Mouse (Mus musculus) embryonic facial prominence, embryonic 13.5 days (tissue): ENCODE results near the gene Tshz2. TPM values are rescaled to one million over a fixed set of nuclear protein-coding genes. Genes with fewer than 3 reads are reported as not detected.

Source experiments
- ATAC-seq: fragments of 200-750 bp; cut with Nextera tagmentation; 2 replicates; pipeline ENCODE4 v1.8.0; 2017; ENCODE audit warnings: low read depth; ENCODE audit not compliant: insufficient number of reproducible peaks, insufficient read depth, low FRiP score, low TSS enrichment
- H3K27ac ChIP-seq: fragments of 300-500 bp; sonication (generic); 2 replicates; pipeline ENCODE4 v1.5.1; 2015; ENCODE audit warnings: moderate library complexity, mild to moderate bottlenecking, inconsistent platforms
- H3K27me3 ChIP-seq: fragments of 300-500 bp; sonication (generic); 2 replicates; pipeline ENCODE4 v1.6.1; 2015; ENCODE audit warnings: mild to moderate bottlenecking, inconsistent platforms
- H3K36me3 ChIP-seq: fragments of 300-500 bp; sonication (generic); 2 replicates; pipeline ENCODE4 v1.6.1; 2015; ENCODE audit warnings: mild to moderate bottlenecking, inconsistent platforms
- H3K4me1 ChIP-seq: fragments of 300-500 bp; sonication (generic); 2 replicates; pipeline ENCODE4 v1.6.1; 2015; ENCODE audit warnings: inconsistent platforms
- H3K4me2 ChIP-seq: fragments of 300-500 bp; sonication (generic); 2 replicates; pipeline ENCODE4 v1.6.1; 2015; ENCODE audit warnings: moderate library complexity, mild to moderate bottlenecking, inconsistent platforms
- H3K4me3 ChIP-seq: fragments of 300-500 bp; sonication (generic); 2 replicates; pipeline ENCODE4 v1.5.1; 2015; ENCODE audit warnings: mild to moderate bottlenecking, inconsistent platforms
- H3K9ac ChIP-seq: fragments of 300-500 bp; sonication (generic); 2 replicates; pipeline ENCODE4 v1.6.1; 2015; ENCODE audit warnings: mild to moderate bottlenecking, inconsistent platforms
- H3K9me3 ChIP-seq: fragments of 300-500 bp; sonication (generic); 2 replicates; pipeline ENCODE4 v1.6.1; 2016; ENCODE audit warnings: inconsistent platforms
- WGBS: fragments of 180-500 bp; shearing (Covaris S2); methylation state at CpG from one replicate; pipeline ENCODE4 v1.1.7; 2015; ENCODE audit warnings: mixed read lengths; 5-methylcytosine and 5-hydroxymethylcytosine counted together
- polyA plus RNA-seq: library from polyadenylated mRNA; unstranded; fragments of >200 nt; fragmentation: Nextera tagmentation; extraction: Ambion mirVana; gene quantifications from 2 replicates; pipeline ENCODE4 v1.2.1, GENCODE M21; 2015

The Tshz2 gene
- polyA plus RNA-seq, 1 experiment from 2014 or later = 10.2 TPM

- Histone ChIP-seq H3K4me3 (no peak overlapping the region), H3K4me2 (no peak overlapping the region), H3K9ac (no peak overlapping the region), H3K4me1 (peaks cover 5% of the 10 kb centered on the region), H3K27ac (no peak overlapping the region), H3K9me3 (no peaks in the 10 kb centered on the region; the same call in 1 of the 2 replicates), H3K36me3 (no peaks in the 10 kb centered on the region), H3K27me3 (0 out of 2 replicates have a peak, but pooled peaks cover 3% of the 10 kb centered on the region)
- WGBS = 88% methylated on average over 9 of the region's 9 CpGs
- ATAC-seq = no peak
Observed at GRCm38 (mm10) chr2:169821021-169821441, 188.2 kb downstream of the Tshz2 start.

- no peak for ATAC-seq
- 76% methylated on average over 12 of the region's 12 CpGs for WGBS
- H3K4me2 ChIP-seq = no peak overlapping the region
- H3K27me3 ChIP-seq = no peaks in the 10 kb centered on the region
- H3K9me3 ChIP-seq = no peaks in the 10 kb centered on the region; the same call in 1 of the 2 replicates
- no peak overlapping the region for H3K4me3 ChIP-seq
- no peaks in the 10 kb centered on the region for H3K36me3 ChIP-seq
- H3K9ac ChIP-seq = 0 out of 2 replicates have a peak overlapping the region, but pooled peaks have one; percentile 32
- H3K4me1 ChIP-seq = peaks cover 9% of the 10 kb centered on the region
- H3K27ac ChIP-seq = 0 out of 2 replicates have a peak overlapping the region, but pooled peaks have one; percentile 7
Observed at GRCm38 (mm10) chr2:169825908-169826307, 193.1 kb downstream of the Tshz2 start.

GRCm38 (mm10) chr2:169826316-169826715, 193.5 kb downstream of the Tshz2 start:
- no peak for ATAC-seq
- Histone ChIP-seq H3K4me3 (no peak overlapping the region), H3K36me3 (no peaks in the 10 kb centered on the region), H3K9ac (no peak overlapping the region), H3K9me3 (no peaks in the 10 kb centered on the region; the same call in 1 of the 2 replicates), H3K4me1 (peaks cover 9% of the 10 kb centered on the region), H3K27me3 (no peaks in the 10 kb centered on the region), H3K4me2 (peak overlapping the region; percentile 14; the same call in 1 of the 2 replicates), H3K27ac (0 out of 2 replicates have a peak overlapping the region, but pooled peaks have one; percentile 7)
- 63% methylated on average over 15 of the region's 15 CpGs for WGBS

GRCm38 (mm10) chr2:169826833-169827232, 194.0 kb downstream of the Tshz2 start:
- H3K27me3 ChIP-seq = no peaks in the 10 kb centered on the region
- no peak overlapping the region for H3K27ac ChIP-seq
- peaks cover 9% of the 10 kb centered on the region for H3K4me1 ChIP-seq
- 62% methylated on average over 8 of the region's 8 CpGs for WGBS
- no peaks in the 10 kb centered on the region for H3K9me3 ChIP-seq
- H3K4me2 ChIP-seq = 0 out of 2 replicates have a peak overlapping the region, but pooled peaks have one; percentile 14
- H3K4me3 ChIP-seq = no peak overlapping the region
- H3K9ac ChIP-seq = no peak overlapping the region
- H3K36me3 ChIP-seq = no peaks in the 10 kb centered on the region
- no peak for ATAC-seq

- 89% methylated on average over 12 of the region's 12 CpGs for WGBS
- H3K4me3 ChIP-seq = no peak overlapping the region
- H3K4me2 ChIP-seq = no peak overlapping the region
- peaks cover 7% of the 10 kb centered on the region; the same call in 1 of the 2 replicates for H3K4me1 ChIP-seq
- H3K9ac ChIP-seq = no peak overlapping the region
- no peaks in the 10 kb centered on the region for H3K36me3 ChIP-seq
- no peaks in the 10 kb centered on the region for H3K27me3 ChIP-seq
- no peaks in the 10 kb centered on the region for H3K9me3 ChIP-seq
- no peak overlapping the region for H3K27ac ChIP-seq
- no peak for ATAC-seq
Observed at GRCm38 (mm10) chr2:169832184-169832583, 199.4 kb downstream of the Tshz2 start.

- no peak overlapping the region for H3K4me2 ChIP-seq
- ATAC-seq = no peak
- no peaks in the 10 kb centered on the region for H3K27me3 ChIP-seq
- peaks cover 7% of the 10 kb centered on the region; the same call in 1 of the 2 replicates for H3K4me1 ChIP-seq
- H3K9ac ChIP-seq = no peak overlapping the region
- no peaks in the 10 kb centered on the region for H3K36me3 ChIP-seq
- 82% methylated on average over 9 of the region's 9 CpGs for WGBS
- no peak overlapping the region for H3K27ac ChIP-seq
- no peaks in the 10 kb centered on the region for H3K9me3 ChIP-seq
- no peak overlapping the region for H3K4me3 ChIP-seq
Observed at GRCm38 (mm10) chr2:169833638-169834037, 200.8 kb downstream of the Tshz2 start.

- H3K27me3 ChIP-seq = no peaks in the 10 kb centered on the region
- H3K4me3 ChIP-seq = no peak overlapping the region
- no peaks in the 10 kb centered on the region for H3K36me3 ChIP-seq
- H3K4me2 ChIP-seq = no peak overlapping the region
- no peak overlapping the region for H3K27ac ChIP-seq
- H3K9ac ChIP-seq = no peak overlapping the region
- no peak for ATAC-seq
- H3K9me3 ChIP-seq = no peaks in the 10 kb centered on the region
- 33% methylated on average over 7 of the region's 7 CpGs for WGBS
- peaks cover 7% of the 10 kb centered on the region; the same call in 1 of the 2 replicates for H3K4me1 ChIP-seq
Observed at GRCm38 (mm10) chr2:169834602-169835001, 201.8 kb downstream of the Tshz2 start.

- H3K9ac ChIP-seq = no peak overlapping the region
- H3K9me3 ChIP-seq = no peaks in the 10 kb centered on the region
- H3K27ac ChIP-seq = no peak overlapping the region
- H3K4me3 ChIP-seq = no peak overlapping the region
- H3K27me3 ChIP-seq = no peaks in the 10 kb centered on the region
- ATAC-seq = no peak
- no peaks in the 10 kb centered on the region for H3K36me3 ChIP-seq
- peaks cover 7% of the 10 kb centered on the region; the same call in 1 of the 2 replicates for H3K4me1 ChIP-seq
- 82% methylated on average over 7 of the region's 7 CpGs for WGBS
- H3K4me2 ChIP-seq = no peak overlapping the region
Observed at GRCm38 (mm10) chr2:169837031-169837605, 204.3 kb downstream of the Tshz2 start.

- Histone ChIP-seq H3K4me3 (no peak overlapping the region), H3K27ac (no peak overlapping the region), H3K4me2 (no peak overlapping the region), H3K9ac (no peak overlapping the region), H3K36me3 (no peaks in the 10 kb centered on the region), H3K9me3 (no peaks in the 10 kb centered on the region), H3K27me3 (no peaks in the 10 kb centered on the region), H3K4me1 (peaks cover 15% of the 10 kb centered on the region)
- ATAC-seq = no peak
- WGBS = 91% methylated on average over 13 of the region's 13 CpGs
Observed at GRCm38 (mm10) chr2:169838521-169838920, 205.7 kb downstream of the Tshz2 start.

- no peak overlapping the region for H3K27ac ChIP-seq
- no peak overlapping the region for H3K4me2 ChIP-seq
- H3K9me3 ChIP-seq = no peaks in the 10 kb centered on the region
- ATAC-seq = no peak
- H3K4me1 ChIP-seq = peaks cover 20% of the 10 kb centered on the region
- H3K4me3 ChIP-seq = no peak overlapping the region
- 75% methylated on average over 10 of the region's 10 CpGs for WGBS
- H3K36me3 ChIP-seq = no peaks in the 10 kb centered on the region
- H3K9ac ChIP-seq = no peak overlapping the region
- no peaks in the 10 kb centered on the region for H3K27me3 ChIP-seq
Observed at GRCm38 (mm10) chr2:169841442-169841841, 208.6 kb downstream of the Tshz2 start.

GRCm38 (mm10) chr2:169842494-169842893, 209.7 kb downstream of the Tshz2 start:
- no peak for ATAC-seq
- H3K27ac ChIP-seq = no peak overlapping the region

GRCm38 (mm10) chr2:169843553-169843952, 210.7 kb downstream of the Tshz2 start:
- H3K4me1 ChIP-seq = peaks cover 20% of the 10 kb centered on the region
- no peak for ATAC-seq
- no peak overlapping the region for H3K9ac ChIP-seq
- H3K9me3 ChIP-seq = no peaks in the 10 kb centered on the region
- 17% methylated on average over 6 of the region's 6 CpGs for WGBS
- H3K36me3 ChIP-seq = no peaks in the 10 kb centered on the region
- H3K4me2 ChIP-seq = no peak overlapping the region
- H3K4me3 ChIP-seq = no peak overlapping the region
- H3K27me3 ChIP-seq = no peaks in the 10 kb centered on the region
- H3K27ac ChIP-seq = peak overlapping the region; percentile 57; the same call in 1 of the 2 replicates

More at GRCm38 (mm10) chr2:169842494-169842893, 209.7 kb downstream of the Tshz2 start:
- Histone ChIP-seq H3K27me3 (no peaks in the 10 kb centered on the region), H3K9me3 (no peaks in the 10 kb centered on the region), H3K4me3 (no peak overlapping the region), H3K4me2 (no peak overlapping the region), H3K36me3 (no peaks in the 10 kb centered on the region), H3K4me1 (peaks cover 20% of the 10 kb centered on the region), H3K9ac (no peak overlapping the region)
- WGBS = 82% methylated on average over 6 of the region's 6 CpGs
